Mouse (Mus musculus) adrenal gland, postnatal 25 days (tissue): ENCODE data around the gene Olfr331. TPM values are rescaled to one million over a fixed set of nuclear protein-coding genes. Genes with fewer than 3 reads are reported as not detected.
"Not testable (repeated sequence)": the region's sequence is repeated elsewhere in the genome, so short reads cannot be mapped to it uniquely, and the experiment has no call there.

Source experiments
- DNase-seq: peaks from one replicate; pipeline ENCODE4 v3.0.0; 2021; ENCODE audit warnings: mixed read lengths
- long read RNA-seq: library from polyadenylated mRNA; stranded (forward); transcript quantifications from one replicate; pipeline ENCODE4 v2.0.0, GENCODE M21; 2021
- total RNA-seq: library from RNA; stranded (reverse); gene quantifications from 2 replicates; pipeline ENCODE4 v1.2.3, GENCODE M21; 2021

Gene Olfr331
- total RNA-seq, result not detected in 2 replicates
- long read RNA-seq, result 0 reads

GRCm38 (mm10) chr11:58502472-58502871, at the start of gene Olfr331:
Olfr331 (minus strand) TSS chr11:58502572.
- DNase-seq, result not testable (repeated sequence)

- no peak for DNase-seq
Measured at GRCm38 (mm10) chr11:58546322-58546721, 44.0 kb upstream of the Olfr331 start, which contains the start of gene Olfr329-ps. Olfr329-ps (minus strand) TSS chr11:58546422.

- not testable (repeated sequence) for DNase-seq
Measured at GRCm38 (mm10) chr11:58534736-58535135, 32.4 kb upstream of the Olfr331 start, which contains the start of gene Olfr330. Olfr330 (minus strand) TSS chr11:58534836.

GRCm38 (mm10) chr11:58519756-58520155, 17.4 kb upstream of the Olfr331 start:
- not testable (repeated sequence) for DNase-seq

GRCm38 (mm10) chr11:58518916-58519315, 16.5 kb upstream of the Olfr331 start:
- DNase-seq, result peak; percentile 74

- DNase-seq, result not testable (repeated sequence)
Measured at GRCm38 (mm10) chr11:58509058-58509457, 6.7 kb upstream of the Olfr331 start.

GRCm38 (mm10) chr11:58499290-58499689, 3.1 kb downstream of the Olfr331 start:
- no peak for DNase-seq

GRCm38 (mm10) chr11:58498761-58499160, 3.6 kb downstream of the Olfr331 start:
- DNase-seq, result no peak

- no peak for DNase-seq
Measured at GRCm38 (mm10) chr11:58492455-58492854, 9.9 kb downstream of the Olfr331 start, which contains the start of gene Olfr332. Olfr332 (minus strand) TSS chr11:58492555.

- DNase-seq, result no peak
Measured at GRCm38 (mm10) chr11:58462170-58462569, 40.2 kb downstream of the Olfr331 start, which contains the start of gene Olfr30. Olfr30 (minus strand) TSS chr11:58462270.

GRCm38 (mm10) chr11:58453592-58453991, 48.8 kb downstream of the Olfr331 start:
- no peak for DNase-seq

GRCm38 (mm10) chr11:58452759-58453158, 49.6 kb downstream of the Olfr331 start, which contains the start of gene Lypd9:
Lypd9 (minus strand) TSS chr11:58452923.
- no peak for DNase-seq

Other genes with a start within 250 kb of the Olfr331 start
- gene 4930438A08Rik, start 227.8 kb downstream of the Olfr331 start, total RNA-seq, result not detected in 2 replicates
- 14.4 and 17.3 TPM in 2 replicates for gene Zfp692, start 195.5 kb downstream of the Olfr331 start, total RNA-seq
- 53.1 and 53.4 TPM in 2 replicates for gene Zfp672, start 172.2 kb downstream of the Olfr331 start, total RNA-seq
- 41.7 and 64.5 TPM in 2 replicates for gene Sh3bp5l, start 171.8 kb downstream of the Olfr331 start, total RNA-seq
- not detected in 2 replicates for gene Lypd8, start 123.5 kb downstream of the Olfr331 start, total RNA-seq
- gene 1810065E05Rik, start 81.5 kb downstream of the Olfr331 start, total RNA-seq, result not detected in 2 replicates
- not detected in 2 replicates for gene Gm12253, start 70.0 kb downstream of the Olfr331 start, total RNA-seq
- gene Lypd9, start 49.6 kb downstream of the Olfr331 start, total RNA-seq, result not detected in 2 replicates
- gene Olfr30, start 40.3 kb downstream of the Olfr331 start, total RNA-seq, result not detected in 2 replicates
- not detected in 2 replicates for gene Olfr332, start 10.0 kb downstream of the Olfr331 start, total RNA-seq
- gene Olfr330, start 32.3 kb upstream of the Olfr331 start, total RNA-seq, result 1.5 TPM in 1 of 2 replicates, not detected in the other
- 1.2 TPM in 1 of 2 replicates, not detected in the other for gene Olfr329-ps, start 43.9 kb upstream of the Olfr331 start, total RNA-seq
- 0.36 TPM in 1 of 2 replicates, not detected in the other for gene Olfr328, start 53.1 kb upstream of the Olfr331 start, total RNA-seq
- gene Olfr224, start 68.0 kb upstream of the Olfr331 start, total RNA-seq, result not detected in 2 replicates
- gene Olfr325, start 75.2 kb upstream of the Olfr331 start, total RNA-seq, result not detected in 2 replicates
- not detected in 2 replicates for gene Olfr324, start 92.5 kb upstream of the Olfr331 start, total RNA-seq
- gene 2210407C18Rik, start 113.5 kb upstream of the Olfr331 start, total RNA-seq, result not detected in 2 replicates
- gene Olfr323, start 127.9 kb upstream of the Olfr331 start, total RNA-seq, result not detected in 2 replicates
- gene Trim58, start 137.9 kb upstream of the Olfr331 start, total RNA-seq, result not detected in 2 replicates
- gene Olfr322, start 156.2 kb upstream of the Olfr331 start, total RNA-seq, result not detected in 2 replicates
- gene Olfr320, start 178.5 kb upstream of the Olfr331 start, total RNA-seq, result not detected in 2 replicates
- not detected in 2 replicates for gene Olfr319, start 196.6 kb upstream of the Olfr331 start, total RNA-seq
- gene Olfr318, start 221.4 kb upstream of the Olfr331 start, total RNA-seq, result not detected in 2 replicates
- gene Olfr317, start 236.6 kb upstream of the Olfr331 start, total RNA-seq, result not detected in 2 replicates